Comparison of ENCODE assay signal across 8 mouse cellular contexts in the genomic region with DNA sequence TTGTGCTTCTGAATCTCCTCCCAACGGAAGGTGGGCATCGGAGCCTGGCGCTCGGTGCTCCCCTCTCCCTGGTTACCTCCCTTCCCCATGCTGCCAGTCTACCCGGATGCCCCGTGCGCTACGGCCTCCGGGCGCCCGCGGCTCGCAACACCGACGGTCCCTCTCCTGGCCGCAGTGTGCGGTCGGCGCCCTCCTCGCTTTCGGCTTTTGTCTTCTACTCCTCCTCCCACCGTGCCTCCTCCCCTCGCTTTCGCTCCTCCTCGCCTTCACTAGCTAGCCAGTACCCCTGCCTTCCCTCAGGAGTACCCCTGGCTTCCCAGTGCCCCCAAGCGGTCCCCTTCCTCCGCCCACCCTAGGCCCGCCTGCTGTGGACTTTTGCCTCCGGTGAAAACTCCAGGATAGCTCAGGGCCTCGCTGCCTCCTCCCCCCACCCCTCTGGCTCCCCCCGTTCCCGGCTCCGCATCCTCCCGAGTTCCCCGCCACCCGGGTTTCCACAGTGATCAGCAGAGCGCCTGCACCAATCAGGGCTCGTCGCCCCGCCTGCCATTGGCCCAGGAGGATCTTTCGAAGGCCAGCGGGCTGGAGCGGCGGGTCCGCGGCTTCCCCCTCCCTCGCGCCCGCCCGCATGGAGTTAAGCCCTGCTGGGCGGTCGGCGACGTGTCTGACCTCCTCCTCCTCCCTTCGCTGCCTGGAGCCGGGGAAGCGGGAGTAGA. TPM values are rescaled to one million over a fixed set of nuclear protein-coding genes. Genes with fewer than 3 reads are reported as not detected.
A peak's percentile ranks its signal among the peaks of the same experiment; 100 is the strongest.
DNase-seq lines count a peak whose midpoint lies in the region; ATAC-seq and TF ChIP-seq lines count a peak whose summit lies in the region.

A gene (minus strand): TSS at position 406 of the 713 bp plus-strand sequence.

- peak within 1 kb of the TSS; percentile 71 for H3K4me3 ChIP-seq in intestine, postnatal 0 days (ENCODE audit: low read depth, low read length)
- peak within 1 kb of the TSS; percentile 87 for H3K4me3 ChIP-seq in midbrain, embryonic 10.5 days

- 0 out of 2 replicates have a peak, but pooled peaks cover 4% of the 10 kb centered on the region for H3K36me3 ChIP-seq in intestine, postnatal 0 days (ENCODE audit: control insufficient read depth, insufficient read depth)
- H3K36me3 ChIP-seq in midbrain, embryonic 10.5 days, result peaks cover 33% of the 10 kb centered on the region

- peak within 1 kb of the TSS; percentile 31 for H3K9ac ChIP-seq in intestine, postnatal 0 days (ENCODE audit: low read depth, low read length)

- under 1% methylated on average over 49 of the region's 57 CpGs for WGBS in intestine, postnatal 0 days
- under 1% methylated on average over 57 of the region's 57 CpGs for WGBS in midbrain, embryonic 10.5 days

- H3K9me3 ChIP-seq in intestine, postnatal 0 days (ENCODE audit: control insufficient read depth), result no peaks in the 10 kb centered on the region
- no peaks in the 10 kb centered on the region for H3K9me3 ChIP-seq in midbrain, embryonic 10.5 days (replicated peaks)

- H3K4me2 ChIP-seq in intestine, postnatal 0 days (replicated peaks; ENCODE audit: low read depth), result peak within 1 kb of the TSS; percentile 90

- DNase-seq in adrenal gland, adult 8-10 months, result peak; percentile 95
- DNase-seq in embryo, embryonic 11.5 days (ENCODE audit: low read depth, low spot score), result peak; percentile 90
- peak; percentile 85 to 93 for DNase-seq in gastrocnemius, postnatal 4 days (ENCODE audit: low spot score in 2 of 2)
- DNase-seq in left cerebral cortex, postnatal 36 days (ENCODE audit: low spot score in 2 of 2), result peak; percentile 91 to 92
- DNase-seq in midbrain, embryonic 10.5 days (ENCODE audit: low spot score), result peak; percentile 99
- DNase-seq in spleen, adult 12 weeks (ENCODE audit: low spot score), result peak; percentile 45

- intact Hi-C loops in left cerebral cortex, postnatal 36 days (cut with DNase I), result loop anchor here (2.0 kb wide), 1 partner anchor 81 kb away; a partner anchor contains a TSS

- peak; percentile 58 for TF ChIP-seq CTCF in intestine, postnatal 0 days (IDR thresholded peaks at IDR 0.05; ENCODE audit: low read depth)

- no peaks in the 10 kb centered on the region for H3K27me3 ChIP-seq in intestine, postnatal 0 days (replicated peaks; ENCODE audit: control insufficient read depth, insufficient read depth, low read length)
- no peaks in the 10 kb centered on the region for H3K27me3 ChIP-seq in midbrain, embryonic 10.5 days (ENCODE audit: low read depth, poor library complexity, severe bottlenecking)

- H3K27ac ChIP-seq in intestine, postnatal 0 days (ENCODE audit: low read depth, low read length), result peak within 1 kb of the TSS; percentile 79
- H3K27ac ChIP-seq in midbrain, embryonic 10.5 days (replicated peaks), result peak within 1 kb of the TSS; percentile 98

- ATAC-seq in intestine, postnatal 0 days, result peak; percentile 89
- no peak for ATAC-seq in activated CD4-positive, CD25-positive, alpha-beta regulatory T cell, adult 4 months

- H3K4me1 ChIP-seq in intestine, postnatal 0 days (replicated peaks; ENCODE audit: control insufficient read depth, insufficient read depth, low read length), result peaks cover 9% of the 10 kb centered on the region; the same call in 1 of the 2 replicates
- H3K4me1 ChIP-seq in midbrain, embryonic 10.5 days, result peaks cover 49% of the 10 kb centered on the region

RNA-seq across cellular contexts. Expression of the gene that starts here (rescaled TPM):
- 1,000 to 10,000 TPM; 1,620 to 2,476 (median 1,986) TPM for total RNA-seq in adrenal gland, adult 8-10 months (2022)
- 10 to 100 TPM; 26.2 to 27.3 TPM for total RNA-seq in gastrocnemius, postnatal 4 days (2021)
- polyA plus RNA-seq in intestine, postnatal 0 days (2015; fragmentation: Nextera tagmentation; extraction: Ambion mirVana), result 46.8 and 54.2 TPM in 2 replicates
- total RNA-seq in left cerebral cortex, postnatal 36 days (2021), result 100 to 1,000 TPM; 117 to 131 TPM
- polyA plus RNA-seq in midbrain, embryonic 10.5 days (2016; fragmentation: Nextera tagmentation; extraction: Ambion mirVana), result 207 and 236 TPM in 2 replicates
- polyA plus RNA-seq in activated CD4-positive, CD25-positive, alpha-beta regulatory T cell, adult 4 months (2017; shearing (Covaris generic)), result under 1 TPM; 0.19 to 0.29 TPM

Comparison
In these comparisons a context has a peak if more than half of its experiments do, and no peak if none do; other contexts are left out.
1. RNA of the gene that starts here (total RNA-seq): 1,620 to 2,476 TPM in adrenal gland, adult 8-10 months; 117 to 131 TPM in left cerebral cortex, postnatal 36 days and 26.2 to 27.3 TPM in gastrocnemius, postnatal 4 days; every median in the first group is over 10 times any median in the second.
2. RNA of the gene that starts here (polyA plus RNA-seq): 207 to 236 TPM in midbrain, embryonic 10.5 days and 46.8 to 54.2 TPM in intestine, postnatal 0 days; 0.19 to 0.29 TPM in activated CD4-positive, CD25-positive, alpha-beta regulatory T cell, adult 4 months; every median in the first group is over 10 times any median in the second.
3. DNase-seq: peak in every context shown above with its lines; median percentile 99 in midbrain, embryonic 10.5 days; 95 in adrenal gland, adult 8-10 months; 92 in left cerebral cortex, postnatal 36 days; 90 in embryo, embryonic 11.5 days; 89 in gastrocnemius, postnatal 4 days; 45 in spleen, adult 12 weeks.